Mouse (Mus musculus) heart, embryonic 16.5 days (tissue): ENCODE data around the gene Ankib1. TPM values are rescaled to one million over a fixed set of nuclear protein-coding genes. Genes with fewer than 3 reads are reported as not detected.

Experiments used
- ATAC-seq: fragments of 200-750 bp; cut with Nextera tagmentation; replicated peaks from 2 replicates; pipeline ENCODE4 v1.8.0; 2017; ENCODE audit warnings: moderate number of reproducible peaks; ENCODE audit not compliant: insufficient read depth, low FRiP score; ENCODE audit errors: extremely low read depth
- H3K27ac ChIP-seq: fragments of 300-500 bp; sonication (generic); 2 replicates; pipeline ENCODE4 v1.5.1; 2014; ENCODE audit warnings: mild to moderate bottlenecking, low read length, control low read depth, moderate library complexity
- H3K27me3 ChIP-seq: fragments of 300-500 bp; sonication (generic); 2 replicates; pipeline ENCODE4 v1.6.1; 2014; ENCODE audit warnings: low read length, mixed read lengths; ENCODE audit not compliant: control insufficient read depth, insufficient read depth
- H3K36me3 ChIP-seq: fragments of 300-500 bp; sonication (generic); 2 replicates; pipeline ENCODE4 v1.6.1; 2014; ENCODE audit not compliant: control insufficient read depth, insufficient read depth
- H3K4me1 ChIP-seq: fragments of 300-500 bp; sonication (generic); 2 replicates; pipeline ENCODE4 v1.6.1; 2014; ENCODE audit warnings: low read length, mixed read lengths; ENCODE audit not compliant: control insufficient read depth, insufficient read depth
- H3K4me2 ChIP-seq: fragments of 300-500 bp; sonication (generic); 2 replicates; pipeline ENCODE4 v1.6.1; 2014; ENCODE audit warnings: low read depth, mild to moderate bottlenecking, control low read depth, low read length
- H3K4me3 ChIP-seq: fragments of 300-500 bp; sonication (generic); 2 replicates; pipeline ENCODE4 v1.5.1; 2014; ENCODE audit warnings: mild to moderate bottlenecking, control low read depth, low read length
- H3K9ac ChIP-seq: fragments of 300-500 bp; sonication (generic); 2 replicates; pipeline ENCODE4 v1.6.1; 2014; ENCODE audit warnings: low read length, control low read depth
- H3K9me3 ChIP-seq: fragments of 300-500 bp; sonication (generic); replicated peaks from 2 replicates; pipeline ENCODE4 v1.6.1; 2016; ENCODE audit warnings: low read length; ENCODE audit not compliant: control insufficient read depth
- WGBS: fragments of 180-500 bp; shearing (Covaris S2); extraction: QIAGEN DNeasy Blood & Tissue Kit; methylation state at CpG from one replicate; pipeline ENCODE4 v1.1.7; 2014; 5-methylcytosine and 5-hydroxymethylcytosine counted together
- microRNA-seq: library from miRNA; unstranded; fragments of <30 nt; microRNA quantifications from one replicate; pipeline ENCODE4, GENCODE M21; 2017
- polyA plus RNA-seq: library from polyadenylated mRNA; unstranded; fragments of >200 nt; fragmentation: Nextera tagmentation; extraction: Ambion mirVana; gene quantifications from 2 replicates; pipeline ENCODE4 v1.2.1, GENCODE M21; 2015

The Ankib1 gene
- polyA plus RNA-seq, 1 experiment from 2014 or later: 4.6 TPM

- H3K9me3 ChIP-seq: no peaks in the 10 kb centered on the region
- peak overlapping the region; percentile 96 for H3K9ac ChIP-seq
- H3K27ac ChIP-seq: no peak overlapping the region; the same call in 1 of the 2 replicates
- peaks cover 20% of the 10 kb centered on the region for H3K36me3 ChIP-seq
- H3K27me3 ChIP-seq: no peaks in the 10 kb centered on the region
- ATAC-seq: no peak
- peak overlapping the region; percentile 70 for H3K4me2 ChIP-seq
- WGBS: 24% methylated on average over 6 of the region's 6 CpGs
- H3K4me3 ChIP-seq: peak overlapping the region; percentile 82
- H3K4me1 ChIP-seq: peaks cover 11% of the 10 kb centered on the region
These were observed 156.2 kb downstream of the Ankib1 start for GRCm38 (mm10) chr5:3646539-3646938.

- H3K9ac ChIP-seq: no peak overlapping the region
- no peak overlapping the region for H3K4me3 ChIP-seq
- peaks cover 26% of the 10 kb centered on the region for H3K36me3 ChIP-seq
- no peak for ATAC-seq
- WGBS: 81% methylated on average over 6 of the region's 6 CpGs
- no peaks in the 10 kb centered on the region for H3K27me3 ChIP-seq
- H3K4me1 ChIP-seq: peaks cover 11% of the 10 kb centered on the region
- no peak overlapping the region for H3K27ac ChIP-seq
- no peak overlapping the region for H3K4me2 ChIP-seq
- no peaks in the 10 kb centered on the region for H3K9me3 ChIP-seq
These were observed 157.4 kb downstream of the Ankib1 start for GRCm38 (mm10) chr5:3645326-3645725.

GRCm38 (mm10) chr5:3644621-3645020 is 158.1 kb downstream of the Ankib1 start:
- no peak for ATAC-seq
- H3K9me3 ChIP-seq: no peaks in the 10 kb centered on the region
- H3K36me3 ChIP-seq: peaks cover 26% of the 10 kb centered on the region
- H3K4me3 ChIP-seq: no peak overlapping the region
- WGBS: 86% methylated on average over 6 of the region's 6 CpGs
- H3K4me2 ChIP-seq: no peak overlapping the region
- no peak overlapping the region for H3K9ac ChIP-seq
- peaks cover 11% of the 10 kb centered on the region for H3K4me1 ChIP-seq
- no peaks in the 10 kb centered on the region for H3K27me3 ChIP-seq
- no peak overlapping the region for H3K27ac ChIP-seq

Small RNA genes lying within 50 kb of the gene (microRNA-seq; reads per million reads assigned to microRNA genes)
- gene Gm22926 (not detected), gene Gm26238 (not detected)

Other genes starting within 250 kb of the Ankib1 start
- 2.1 and 2.3 TPM in 2 replicates for gene 1700109H08Rik, start 231.4 kb downstream of the Ankib1 start, polyA plus RNA-seq
- 11.1 and 11.4 TPM in 2 replicates for gene Pex1, start 206.9 kb downstream of the Ankib1 start, polyA plus RNA-seq
- 8.1 and 10.9 TPM in 2 replicates for gene Rbm48, start 206.3 kb downstream of the Ankib1 start, polyA plus RNA-seq
- not detected in 2 replicates for gene Tmbim7, start 151.7 kb downstream of the Ankib1 start, polyA plus RNA-seq
- gene Gatad1, start 145.7 kb downstream of the Ankib1 start, polyA plus RNA-seq: 56.9 and 58.3 TPM in 2 replicates
- gene Krit1, start 259 bp upstream of the Ankib1 start, polyA plus RNA-seq: 35.1 and 39.2 TPM in 2 replicates
- 0.16 and 0.28 TPM in 2 replicates for gene Lrrd1, start 42.2 kb upstream of the Ankib1 start, polyA plus RNA-seq
- gene Mterf1a, start 91.0 kb upstream of the Ankib1 start, polyA plus RNA-seq: 6.0 and 6.3 TPM in 2 replicates
- 89.0 and 105 TPM in 2 replicates for gene Akap9, start 125.1 kb upstream of the Ankib1 start, polyA plus RNA-seq